Mouse (Mus musculus) CH12F3 (cell line): ENCODE data around the gene Dnah3.

ENCODE experiments used
- in situ Hi-C: fragments of 300-500 bp; cut with MboI; formaldehyde crosslinking; loops from 2 replicates; pipeline ENCODE4 v1.14.3; 2020; ENCODE audit warnings: low sequenced_read_pairs

Dnah3 gene

DNA sequence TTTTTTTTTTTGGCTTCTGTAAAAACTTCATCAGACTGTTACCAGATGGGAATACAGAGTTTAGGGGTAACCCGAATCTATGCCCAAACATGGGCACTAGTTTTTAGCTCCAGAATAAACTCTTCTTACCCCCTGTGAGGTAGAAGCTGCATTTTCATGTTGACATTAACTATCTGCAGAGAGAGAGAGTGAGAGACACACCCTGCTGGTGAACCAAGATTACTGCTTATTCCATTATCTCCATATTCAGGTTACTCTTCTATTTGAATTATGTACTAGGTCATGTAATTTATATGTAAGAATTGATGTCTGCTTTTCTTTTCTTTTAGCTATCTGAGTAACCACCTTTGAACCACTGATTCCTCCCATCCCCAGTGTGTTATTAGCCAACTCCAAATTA lies 31.0 kb downstream of the Dnah3 start:
- in situ Hi-C loops = no loop called here

- in situ Hi-C loops = no loop called here
Observed at GRCm38 (mm10) chr7:120055479-120055878, 39.6 kb downstream of the Dnah3 start.

DNA sequence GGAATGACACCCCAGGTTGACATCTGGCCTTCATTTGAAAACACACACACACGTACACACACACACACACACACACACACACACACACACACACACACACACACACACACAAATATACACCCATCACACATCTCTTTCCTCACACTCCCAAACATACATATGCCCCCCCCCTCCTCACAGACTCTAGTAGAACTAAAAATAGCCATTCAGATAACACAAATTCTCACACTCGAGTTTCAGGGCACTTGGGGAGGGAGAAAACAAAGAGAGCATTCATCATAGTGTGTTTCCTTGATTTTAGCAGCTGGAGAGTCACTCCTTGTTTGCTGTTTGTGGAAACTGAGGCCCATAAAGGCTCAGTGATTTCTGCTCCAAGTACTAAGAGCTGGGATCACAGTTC lies 41.1 kb downstream of the Dnah3 start:
- in situ Hi-C loops = no loop called here

- in situ Hi-C loops = no loop called here
Observed at GRCm38 (mm10) chr7:120050447-120050846, 44.6 kb downstream of the Dnah3 start.

DNA sequence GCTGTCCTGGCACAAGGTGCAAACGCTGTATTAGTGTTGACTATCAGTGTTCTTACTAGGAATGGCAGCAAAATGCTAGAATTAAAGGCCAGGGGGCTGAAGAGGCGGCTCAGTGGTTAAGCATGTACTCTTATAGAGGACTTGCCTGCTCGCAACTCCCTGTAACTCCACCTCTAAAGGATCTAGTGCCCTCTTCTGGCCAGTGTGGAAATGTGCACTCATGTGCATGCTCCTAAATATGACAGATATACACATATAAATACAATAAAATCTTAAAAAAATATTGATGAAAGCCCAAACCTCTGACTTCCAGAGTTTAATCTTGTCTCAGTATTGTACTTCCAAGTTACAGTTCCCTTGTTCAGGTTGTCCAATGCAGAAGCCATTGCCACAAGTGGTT lies 51.1 kb downstream of the Dnah3 start:
- in situ Hi-C loops = no loop called here

DNA sequence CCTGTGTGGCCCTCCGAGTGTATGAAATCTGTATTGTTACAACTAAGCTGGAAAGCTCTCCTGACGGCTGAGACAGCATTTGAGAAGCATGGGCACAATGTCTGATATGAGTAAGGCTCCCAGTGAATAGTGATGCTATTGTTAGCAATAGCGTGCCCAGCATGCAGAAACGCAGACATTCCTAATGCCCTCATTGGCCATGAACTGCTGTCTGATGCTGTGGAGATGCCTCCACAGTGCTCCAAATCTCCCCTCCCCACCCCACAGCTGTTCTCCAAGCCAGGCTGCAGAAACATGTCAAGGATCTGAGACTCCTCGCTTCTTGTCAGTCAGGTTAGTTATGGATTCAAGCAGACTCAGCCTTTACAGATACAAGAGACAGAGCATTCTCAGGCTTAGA lies 58.7 kb downstream of the Dnah3 start:
- in situ Hi-C loops = no loop called here

DNA sequence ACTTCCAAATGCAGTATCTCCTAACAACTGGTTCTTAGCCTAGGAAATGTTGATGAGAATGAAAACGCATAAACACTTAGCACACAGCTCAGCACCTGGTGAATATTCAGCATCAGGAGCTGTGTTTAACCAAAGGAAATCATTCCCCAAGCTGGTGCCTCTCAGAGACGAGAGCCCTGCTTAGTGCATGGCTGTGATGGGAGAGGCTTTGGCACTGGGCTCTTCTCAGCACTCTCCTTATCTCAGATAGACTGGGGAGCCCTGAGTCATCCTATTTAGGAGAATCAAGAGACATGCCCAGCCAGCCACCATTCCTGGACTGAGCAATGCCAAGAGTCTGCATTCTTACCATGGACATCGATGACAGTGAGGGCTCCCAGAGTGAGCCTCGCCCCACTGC lies 60.1 kb downstream of the Dnah3 start:
- in situ Hi-C loops = no loop called here

DNA sequence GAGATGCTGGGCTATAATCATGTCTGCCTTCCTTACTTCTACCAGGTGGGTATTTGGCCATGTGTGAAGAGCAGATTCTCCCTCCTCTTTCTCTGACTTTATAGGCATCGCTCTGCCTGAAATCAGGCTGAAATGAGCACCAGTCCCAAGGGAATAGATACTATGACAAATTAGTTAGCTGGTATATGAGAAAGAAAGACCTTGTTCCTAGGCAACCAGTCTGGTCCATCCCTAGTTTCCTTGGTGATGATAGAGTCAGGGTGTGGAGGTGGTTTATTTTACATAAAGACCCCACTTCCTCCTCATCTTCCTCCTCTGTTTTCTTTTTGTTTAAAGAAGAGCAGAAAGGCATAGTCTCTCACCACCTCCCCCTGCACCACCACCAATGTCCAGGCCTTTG lies 60.5 kb downstream of the Dnah3 start:
- in situ Hi-C loops = no loop called here

DNA sequence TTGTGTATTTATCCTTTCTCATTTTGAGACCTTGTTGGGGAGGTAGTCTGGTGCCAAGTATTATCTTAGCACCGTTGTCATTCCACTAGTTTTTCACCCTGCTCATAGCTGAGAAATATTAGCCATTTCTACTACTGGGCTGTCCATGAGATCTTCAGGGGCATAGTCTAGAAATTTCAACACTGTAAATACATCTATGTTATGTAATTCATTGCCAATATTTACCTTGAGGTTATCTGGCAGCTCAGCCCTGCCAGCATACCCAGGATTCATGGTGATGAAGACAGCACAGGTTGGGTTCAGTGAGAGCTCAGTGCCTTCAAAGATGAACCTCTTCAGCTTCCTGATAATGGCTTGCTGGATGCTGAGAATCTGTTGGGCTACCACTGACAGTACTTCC lies 66.4 kb downstream of the Dnah3 start:
- in situ Hi-C loops = no loop called here

GRCm38 (mm10) chr7:119997066-119997465 lies 98.0 kb downstream of the Dnah3 start:
- in situ Hi-C loops = no loop called here

- in situ Hi-C loops = no loop called here
Observed at GRCm38 (mm10) chr7:119985279-119985912, 109.7 kb downstream of the Dnah3 start.

DNA sequence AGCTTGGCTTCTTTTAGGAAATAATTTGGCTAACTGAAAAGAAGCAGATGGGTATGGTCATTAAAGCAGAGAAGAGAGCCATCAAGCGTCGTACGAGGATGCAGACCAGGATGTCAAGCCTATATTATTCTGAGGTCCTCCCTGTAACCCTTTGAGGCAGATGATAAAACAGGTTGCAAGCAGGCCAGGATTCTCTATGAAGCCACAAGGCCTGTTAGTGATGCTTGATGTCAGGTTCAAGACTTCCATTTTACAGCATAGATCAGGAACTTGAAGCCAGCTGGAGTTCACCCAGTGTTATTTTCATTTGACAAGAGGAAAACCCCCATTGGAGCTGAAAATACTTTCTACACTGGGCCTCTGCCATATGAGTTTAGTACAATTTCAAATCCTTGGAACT lies 114.9 kb downstream of the Dnah3 start:
- in situ Hi-C loops = no loop called here

- in situ Hi-C loops = no loop called here
Observed at GRCm38 (mm10) chr7:119978576-119978975, 116.5 kb downstream of the Dnah3 start.

DNA sequence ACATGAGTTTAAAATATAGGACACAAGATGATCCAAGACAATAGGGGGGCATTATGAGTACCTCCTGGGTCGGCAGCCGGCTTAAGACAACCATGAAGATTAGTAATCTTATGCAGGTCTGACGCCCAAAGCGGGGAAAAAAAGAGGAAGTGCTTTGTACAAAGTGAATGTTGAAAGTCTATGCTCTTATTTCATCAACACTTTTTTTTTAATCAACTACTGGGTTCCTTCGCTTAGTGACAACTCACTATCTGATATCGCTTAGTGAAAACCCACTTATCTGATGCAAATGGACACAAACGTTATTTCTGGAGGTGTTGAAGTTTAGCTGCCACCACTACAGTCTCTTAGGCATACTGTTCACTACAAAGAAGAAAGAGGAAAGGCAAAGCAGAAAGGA lies 117.5 kb downstream of the Dnah3 start:
- in situ Hi-C loops = no loop called here

GRCm38 (mm10) chr7:119976256-119976655 lies 118.8 kb downstream of the Dnah3 start:
- in situ Hi-C loops = no loop called here

DNA sequence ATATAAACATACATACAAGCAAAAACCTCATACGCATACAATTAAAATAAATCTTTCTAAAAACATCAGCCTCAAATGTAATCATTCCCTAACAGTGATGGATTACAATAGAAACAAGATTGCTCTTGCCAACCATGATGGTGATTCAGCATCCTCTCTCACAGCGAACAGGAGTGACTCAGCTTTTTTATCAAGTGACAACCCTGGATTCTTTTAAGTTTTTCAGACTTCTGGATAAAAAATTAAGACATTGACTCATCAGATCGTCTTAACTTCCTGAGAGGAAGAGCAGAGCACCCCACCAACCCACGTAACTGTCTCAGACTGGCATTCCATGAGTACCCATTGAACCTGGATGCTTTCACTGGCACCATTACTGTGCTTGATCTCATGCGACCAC lies 120.9 kb downstream of the Dnah3 start:
- in situ Hi-C loops = no loop called here

- in situ Hi-C loops = no loop called here
Observed at GRCm38 (mm10) chr7:119969320-119969719, 125.8 kb downstream of the Dnah3 start.

DNA sequence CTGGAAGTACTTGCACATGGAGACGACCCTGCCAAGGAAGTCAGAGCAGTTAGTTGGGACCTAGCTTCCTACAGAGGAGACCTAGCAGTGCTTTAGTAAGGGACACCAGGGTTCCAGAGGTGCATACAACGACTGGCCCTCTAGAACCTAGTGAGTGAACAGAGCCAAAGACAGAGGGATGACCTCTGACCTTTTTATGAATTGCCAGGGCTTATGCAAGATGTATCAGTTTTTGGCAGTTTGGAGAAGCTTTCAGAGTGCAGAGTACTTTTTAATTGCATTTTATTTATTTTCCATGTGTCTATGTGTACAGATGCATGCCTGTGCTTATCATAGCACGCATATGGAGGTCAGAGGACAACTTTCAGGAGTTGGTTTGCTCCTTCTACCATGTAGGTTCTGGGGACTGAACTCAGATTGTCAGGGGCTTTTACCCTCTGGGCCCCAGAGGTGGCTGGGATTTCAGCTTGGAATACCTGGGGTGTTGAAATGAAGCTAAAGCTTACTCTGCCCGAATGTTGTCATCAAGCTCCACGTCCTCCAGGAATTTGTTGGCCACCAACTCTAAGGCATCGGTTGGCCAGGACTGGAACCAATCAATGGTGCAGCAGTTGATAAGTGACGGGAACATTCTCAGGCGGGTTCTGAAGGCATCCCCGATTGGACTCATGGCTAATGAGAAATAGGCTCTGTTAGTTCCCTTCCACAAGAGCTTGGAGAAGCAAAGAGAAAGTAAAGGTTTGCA lies 129.3 kb downstream of the Dnah3 start:
- in situ Hi-C loops = no loop called here

GRCm38 (mm10) chr7:119965205-119965604 lies 129.9 kb downstream of the Dnah3 start:
- in situ Hi-C loops = no loop called here

- in situ Hi-C loops = no loop called here
Observed at GRCm38 (mm10) chr7:119961107-119961506, 134.0 kb downstream of the Dnah3 start.

- in situ Hi-C loops = no loop called here
Observed at GRCm38 (mm10) chr7:119960546-119960945, 134.5 kb downstream of the Dnah3 start.

DNA sequence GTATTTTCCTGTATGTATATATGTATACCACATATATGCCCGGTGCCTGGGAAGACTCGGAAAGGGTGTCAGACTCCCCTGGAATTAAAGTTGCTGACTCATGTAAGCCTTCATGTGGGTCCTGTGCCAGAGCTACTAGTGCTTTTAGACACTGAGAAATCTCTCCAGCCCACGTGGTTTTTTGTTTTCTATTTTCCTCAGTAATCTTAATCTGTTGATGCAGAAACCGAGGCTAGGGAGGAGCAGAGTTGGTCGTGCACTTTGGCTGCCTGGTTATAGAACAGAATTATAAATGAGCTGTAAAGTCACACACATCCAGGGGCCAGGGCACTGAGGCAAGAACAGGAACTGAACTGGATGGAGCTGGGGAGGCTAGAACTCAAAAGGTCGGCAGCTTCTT lies 135.1 kb downstream of the Dnah3 start:
- in situ Hi-C loops = no loop called here

DNA sequence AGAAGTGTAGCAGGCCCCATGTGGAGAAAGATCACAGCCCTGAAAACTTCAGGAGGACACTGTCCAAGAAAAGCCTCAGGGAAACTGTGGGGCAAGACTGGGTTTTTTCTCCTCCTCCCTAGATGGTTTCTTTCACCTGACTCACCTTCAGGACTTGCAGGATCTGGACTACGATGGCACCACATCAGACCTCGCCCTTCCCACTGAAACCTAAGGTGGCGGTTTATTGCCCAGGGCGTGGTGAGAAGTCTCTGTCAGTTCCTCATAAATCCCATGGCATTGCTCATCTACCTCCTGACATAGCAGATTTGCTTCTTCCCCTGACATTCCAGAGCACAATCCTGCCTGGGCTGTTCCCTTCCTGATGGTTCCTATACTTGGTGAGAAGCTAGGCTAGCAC lies 135.6 kb downstream of the Dnah3 start:
- in situ Hi-C loops = no loop called here
